ENCODE assay signal across 9 mouse cellular contexts in the genomic region with DNA sequence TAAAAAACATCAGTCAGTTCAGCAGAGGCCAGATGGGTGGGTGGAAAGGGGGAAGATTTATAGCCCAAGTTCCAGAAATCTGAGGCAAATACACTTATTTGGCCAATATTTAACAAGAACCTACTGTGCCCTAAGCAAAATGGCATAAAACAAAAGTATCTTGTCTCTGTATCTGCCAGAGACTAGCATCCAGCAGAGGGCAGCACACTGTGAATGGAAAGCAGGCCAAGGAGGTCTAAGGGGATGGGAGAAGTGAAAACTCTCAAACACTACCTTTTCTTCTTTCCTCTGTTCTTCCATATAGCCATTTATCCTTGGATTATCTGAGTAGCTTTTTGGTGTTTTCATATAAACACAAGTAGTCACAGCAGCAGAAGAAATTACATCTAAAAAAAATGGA.
DNase-seq lines count a peak whose midpoint lies in the region; ATAC-seq and TF ChIP-seq lines count a peak whose summit lies in the region.
"Had no signal": no experiment of that assay in that cellular context is flagged by ENCODE, and none has a peak within 500 bp of the region (broad histone marks: within the 10 kb centered on the region; RNA-seq: fewer than 3 reads in every experiment).

No protein-coding gene starts in this region.

- H3K36me3 ChIP-seq in kidney, embryonic 16.5 days (ENCODE audit: insufficient read depth, low read length), result no peaks in the 10 kb centered on the region
- no peaks in the 10 kb centered on the region for H3K36me3 ChIP-seq in forebrain, embryonic 13.5 days (ENCODE audit: poor library complexity, severe bottlenecking)
- no peaks in the 10 kb centered on the region for H3K36me3 ChIP-seq in limb, embryonic 11.5 days (ENCODE audit: control insufficient read depth, insufficient read depth, low read length)
- no peaks in the 10 kb centered on the region for H3K36me3 ChIP-seq in small intestine, adult 2 months (ENCODE audit: control insufficient read depth, insufficient read depth, low read length)
- H3K36me3 ChIP-seq: lung, embryonic 15.5 days had no signal

- no peak overlapping the region for H3K4me2 ChIP-seq in kidney, embryonic 16.5 days (replicated peaks; ENCODE audit: low read depth, low read length)
- H3K4me2 ChIP-seq in forebrain, embryonic 13.5 days, result no peak overlapping the region
- no peak overlapping the region for H3K4me2 ChIP-seq in limb, embryonic 11.5 days (ENCODE audit: low read depth, severe bottlenecking)
- H3K4me2 ChIP-seq: lung, embryonic 15.5 days had no signal

- peak; percentile 17; the same call in 1 of the 2 replicates for TF ChIP-seq CTCF in small intestine, adult 2 months (IDR thresholded peaks at IDR 0.05; ENCODE audit: extremely low read depth, insufficient read length, insufficient replicate concordance, low read depth, low read length)

- no peaks in the 10 kb centered on the region for H3K27me3 ChIP-seq in kidney, embryonic 16.5 days (ENCODE audit: insufficient read depth, low read length)
- H3K27me3 ChIP-seq in forebrain, embryonic 13.5 days, result no peaks in the 10 kb centered on the region
- no peaks in the 10 kb centered on the region for H3K27me3 ChIP-seq in limb, embryonic 11.5 days (ENCODE audit: control insufficient read depth, insufficient read depth, low read length)
- H3K27me3 ChIP-seq in small intestine, adult 2 months (ENCODE audit: control insufficient read depth, insufficient read depth, low read length), result no peaks in the 10 kb centered on the region
- H3K27me3 ChIP-seq: lung, embryonic 15.5 days had no signal

- DNase-seq in kidney, adult 9 months, result peak; percentile 28
- DNase-seq in Muller cell, postnatal 12 days (ENCODE audit: inconsistent ontology term), result peak; percentile 14
- DNase-seq in adrenal gland, postnatal 14 days, result peak; percentile 63
- DNase-seq in limb, embryonic 11.5 days (ENCODE audit: low spot score), result peak; percentile 59
- DNase-seq in T-cell, adult 2 months (ENCODE audit: low spot score), result no peak

- no peak for ATAC-seq in kidney, embryonic 16.5 days (ENCODE audit: low FRiP score, low TSS enrichment)
- peak; percentile 58; the same call in 1 of the 2 replicates for ATAC-seq in forebrain, embryonic 13.5 days
- no peak for ATAC-seq in limb, embryonic 11.5 days (ENCODE audit: insufficient number of reproducible peaks, low FRiP score, low TSS enrichment, low read depth)

- H3K27ac ChIP-seq in kidney, embryonic 16.5 days (ENCODE audit: low read length), result no peak overlapping the region
- H3K27ac ChIP-seq in forebrain, embryonic 13.5 days, result no peak overlapping the region
- H3K27ac ChIP-seq in limb, embryonic 11.5 days (replicated peaks; ENCODE audit: low read depth, low read length), result no peak overlapping the region
- H3K27ac ChIP-seq in small intestine, adult 2 months (ENCODE audit: insufficient read depth, low read depth, low read length), result no peak overlapping the region
- H3K27ac ChIP-seq: lung, embryonic 15.5 days had no signal

- H3K4me1 ChIP-seq in kidney, embryonic 16.5 days (ENCODE audit: insufficient read depth, low read length), result no peaks in the 10 kb centered on the region
- H3K4me1 ChIP-seq in forebrain, embryonic 13.5 days, result no peaks in the 10 kb centered on the region
- no peaks in the 10 kb centered on the region for H3K4me1 ChIP-seq in limb, embryonic 11.5 days (ENCODE audit: control insufficient read depth, insufficient read depth, low read length)
- H3K4me1 ChIP-seq in small intestine, adult 2 months (ENCODE audit: control insufficient read depth, insufficient read depth, insufficient read length, low read length), result no peaks in the 10 kb centered on the region
- H3K4me1 ChIP-seq: lung, embryonic 15.5 days had no signal

- no peak overlapping the region for H3K4me3 ChIP-seq in kidney, embryonic 16.5 days (ENCODE audit: low read length)
- H3K4me3 ChIP-seq in forebrain, embryonic 13.5 days, result no peak overlapping the region
- no peak overlapping the region for H3K4me3 ChIP-seq in limb, embryonic 11.5 days (ENCODE audit: low read depth, low read length)
- H3K4me3 ChIP-seq in small intestine, adult 2 months (ENCODE audit: low read depth, low read length), result no peak overlapping the region
- H3K4me3 ChIP-seq: lung, embryonic 15.5 days had no signal

- no peaks in the 10 kb centered on the region for H3K9me3 ChIP-seq in kidney, embryonic 16.5 days (ENCODE audit: low read length)
- H3K9me3 ChIP-seq in forebrain, embryonic 13.5 days (replicated peaks), result no peaks in the 10 kb centered on the region
- no peaks in the 10 kb centered on the region for H3K9me3 ChIP-seq in limb, embryonic 11.5 days (ENCODE audit: control insufficient read depth, low read length)
- H3K9me3 ChIP-seq: lung, embryonic 15.5 days had no signal

- no peak overlapping the region for H3K9ac ChIP-seq in kidney, embryonic 16.5 days (replicated peaks; ENCODE audit: low read length)
- H3K9ac ChIP-seq in forebrain, embryonic 13.5 days, result no peak overlapping the region
- no peak overlapping the region for H3K9ac ChIP-seq in limb, embryonic 11.5 days (ENCODE audit: low read length)
- H3K9ac ChIP-seq: lung, embryonic 15.5 days had no signal

- TF ChIP-seq POLR2A in small intestine, adult 2 months (IDR thresholded peaks at IDR 0.05; ENCODE audit: low read depth, low read length), result no peak
